Mouse (Mus musculus): Measurements from ENCODE around the gene Sema5a.

Sema5a gene

GRCm38 (mm10) chr15:32633713-32634112 is 389.1 kb downstream of the Sema5a start:
- DNase-seq (ENCODE audit: extremely low spot score), result no peak

DNA sequence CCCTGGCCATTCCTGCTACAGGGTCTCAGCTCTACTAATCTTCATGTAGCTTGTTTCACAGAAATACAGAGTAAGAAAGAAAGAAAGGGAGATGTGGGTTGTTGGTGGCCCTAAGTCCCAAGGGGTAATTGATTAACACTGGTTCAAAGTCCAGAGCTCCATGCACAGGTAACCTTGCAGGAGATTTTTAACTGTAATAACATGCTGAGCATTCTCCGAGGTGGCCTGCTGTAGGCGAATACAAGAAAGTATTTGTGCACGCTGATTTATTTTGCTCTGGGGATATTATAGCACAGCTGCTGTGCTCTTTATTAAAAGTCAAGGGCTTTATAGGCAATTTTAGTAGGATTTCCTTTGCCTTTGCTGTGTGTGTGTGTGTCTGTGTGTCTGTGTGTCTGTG is 393.3 kb downstream of the Sema5a start:
- DNase-seq (ENCODE audit: extremely low spot score), result no peak

- DNase-seq (ENCODE audit: extremely low spot score), result no peak
These were observed 402.6 kb downstream of the Sema5a start for GRCm38 (mm10) chr15:32647061-32647687.

DNA sequence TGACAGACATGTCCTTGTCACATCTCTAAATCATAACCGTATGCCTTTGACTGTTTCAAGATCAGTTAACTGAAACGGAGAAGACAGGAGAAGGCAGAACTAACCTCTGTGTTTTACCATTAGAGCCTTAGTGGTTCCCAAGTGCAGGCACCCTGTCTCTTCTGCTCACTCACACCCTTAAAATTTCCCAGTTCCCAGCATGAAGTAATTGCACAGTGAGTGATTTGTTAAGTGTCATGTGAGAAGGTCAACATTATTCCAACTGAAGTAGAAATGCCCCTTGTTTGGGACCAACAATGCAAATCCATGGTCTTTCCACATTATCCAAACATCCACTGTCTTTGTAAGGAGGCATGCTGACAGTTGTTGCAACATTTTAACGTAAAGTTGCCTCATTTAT is 409.4 kb downstream of the Sema5a start:
- DNase-seq (ENCODE audit: extremely low spot score), result no peak

GRCm38 (mm10) chr15:32656017-32656416 is 411.4 kb downstream of the Sema5a start:
- no peak for DNase-seq (ENCODE audit: extremely low spot score)

- no peak for DNase-seq (ENCODE audit: extremely low spot score)
These were observed 431.8 kb downstream of the Sema5a start for GRCm38 (mm10) chr15:32676446-32676845.

DNA sequence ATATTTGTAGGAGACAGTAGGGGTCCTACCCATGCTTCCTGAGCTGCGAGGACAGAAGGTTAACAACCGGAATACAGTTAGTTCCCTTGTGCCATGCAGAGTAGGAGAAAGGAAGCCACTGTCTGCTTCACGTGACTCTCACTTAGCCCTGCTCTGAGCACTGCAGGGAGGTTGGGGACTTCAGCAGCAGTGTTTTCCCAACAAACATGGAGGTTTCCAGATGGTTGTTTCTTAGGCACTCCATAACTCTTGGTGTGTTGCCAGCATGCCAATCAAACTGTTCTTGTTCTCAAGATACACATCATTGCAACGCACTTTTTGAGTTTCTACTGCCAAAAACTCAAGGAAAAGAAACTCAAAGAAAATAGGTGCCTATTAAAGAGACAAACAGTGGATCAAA is 440.5 kb downstream of the Sema5a start:
- no peak for DNase-seq (ENCODE audit: extremely low spot score)

- DNase-seq (ENCODE audit: extremely low spot score), result no peak
These were observed 446.4 kb downstream of the Sema5a start for GRCm38 (mm10) chr15:32691021-32691420.

DNA sequence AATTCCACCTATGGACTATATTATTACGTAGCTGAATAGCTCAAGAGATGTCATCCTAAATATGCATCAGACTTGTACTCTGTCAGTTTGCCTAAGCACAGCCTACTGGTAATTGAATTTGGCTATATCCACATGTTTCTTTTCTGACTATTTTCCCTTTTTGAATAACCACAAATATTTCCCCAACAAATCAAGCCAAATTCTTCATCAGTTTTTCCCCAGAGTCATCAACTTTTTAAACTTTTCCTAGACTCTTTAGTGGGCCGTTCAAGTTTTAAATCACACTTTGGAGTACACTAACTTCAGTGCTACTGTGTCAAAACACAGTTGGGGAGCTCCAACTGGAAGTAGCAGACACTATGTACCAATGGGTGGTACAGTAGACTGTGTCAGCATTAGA is 448.4 kb downstream of the Sema5a start:
- DNase-seq (ENCODE audit: extremely low spot score), result no peak

DNA sequence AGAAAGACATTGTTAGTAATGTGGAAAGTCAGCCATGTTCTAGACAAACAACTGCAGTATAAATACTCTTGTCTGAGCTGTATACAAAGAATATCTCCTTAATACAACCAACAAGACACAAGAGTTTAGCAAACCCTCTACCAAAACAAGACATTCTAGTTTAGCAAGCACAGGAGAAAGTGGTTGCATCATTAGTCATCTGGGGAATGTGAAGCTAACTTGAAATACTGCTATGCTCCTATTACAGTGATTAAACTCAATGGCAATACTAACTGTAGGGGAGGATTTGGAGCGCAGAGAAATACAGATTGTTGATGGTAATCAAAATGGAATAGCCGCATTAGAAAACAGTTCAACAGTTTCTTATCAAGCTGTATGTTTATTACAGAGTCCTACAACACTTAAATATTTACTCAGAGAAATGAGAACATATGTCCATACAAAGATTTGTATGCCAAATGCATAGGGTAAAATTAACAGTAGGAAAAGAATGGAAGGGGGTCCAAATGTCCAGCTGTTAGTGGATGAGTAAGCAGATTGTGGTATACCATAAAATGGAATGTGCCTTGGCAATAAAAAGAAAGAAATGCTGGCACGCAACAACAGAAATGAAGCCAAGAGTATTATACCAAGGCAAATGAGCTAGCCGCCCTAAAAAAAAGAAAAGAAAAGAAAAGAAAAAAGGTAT is 472.8 kb downstream of the Sema5a start:
- no peak for DNase-seq (ENCODE audit: extremely low spot score)

GRCm38 (mm10) chr15:32718293-32718963 is 473.8 kb downstream of the Sema5a start:
- DNase-seq (ENCODE audit: extremely low spot score), result peak; percentile 61

GRCm38 (mm10) chr15:32718964-32719311 is 474.3 kb downstream of the Sema5a start:
- no peak for DNase-seq (ENCODE audit: extremely low spot score)

GRCm38 (mm10) chr15:32730839-32731238 is 486.2 kb downstream of the Sema5a start:
- DNase-seq (ENCODE audit: extremely low spot score), result peak; percentile 12

Data from embryo, embryonic 9.5 days (tissue).